Mouse (Mus musculus) CH12.LX (cell line): ENCODE data around the gene Agfg2. TPM values are rescaled to one million over a fixed set of nuclear protein-coding genes. Genes with fewer than 3 reads are reported as not detected.

Experiments used
- DNase-seq: peaks from one replicate; pipeline ENCODE4 v3.0.0-alpha.2; 2013; ENCODE audit errors: extremely low read depth
- H3K27ac ChIP-seq: 2 replicates; pipeline ENCODE4 v1.5.1; 2012; ENCODE audit warnings: low read depth, mild to moderate bottlenecking, control low read depth, moderate library complexity; ENCODE audit not compliant: insufficient read depth
- H3K27me3 ChIP-seq: replicated peaks from 2 replicates; pipeline ENCODE3; 2012; ENCODE audit warnings: inconsistent platforms
- H3K36me3 ChIP-seq, 2 experiments: replicated peaks in 1 of 2; 2 replicates each; pipeline versions ENCODE3 to v1.6.1; 2012; ENCODE audit warnings: inconsistent platforms in 1 of 2, low read length in 1 of 2, mild to moderate bottlenecking in 1 of 2, mixed read lengths in 1 of 2, moderate library complexity in 1 of 2; ENCODE audit not compliant: control insufficient read depth in 1 of 2, insufficient read depth in 1 of 2
- H3K4me1 ChIP-seq, 2 experiments: 2 replicates each; pipeline ENCODE4 v1.6.1; 2012; ENCODE audit warnings: inconsistent platforms in 1 of 2, moderate library complexity in 1 of 2; ENCODE audit not compliant: insufficient read depth in 2 of 2, control insufficient read depth in 1 of 2
- H3K4me2 ChIP-seq: 2 replicates; pipeline ENCODE4 v1.6.1; 2012; ENCODE audit warnings: low read depth, mild to moderate bottlenecking, control low read depth; ENCODE audit not compliant: poor library complexity, insufficient read depth, severe bottlenecking
- H3K4me3 ChIP-seq, 3 experiments: fragments of 150-350 bp in 1 of 3; sonication (generic) in 1 of 3; replicated peaks in 1 of 3; 2 replicates each; pipeline versions ENCODE3 to v1.5.1; 2011 to 2012; ENCODE audit warnings: low read depth in 2 of 3, low read length in 2 of 3, mild to moderate bottlenecking in 2 of 3, moderate library complexity in 2 of 3, control low read depth in 1 of 3, improper control_type of control experiment in 1 of 3, inconsistent platforms in 1 of 3, mixed read lengths in 1 of 3; ENCODE audit not compliant: poor library complexity in 1 of 3
- H3K79me2 ChIP-seq: replicated peaks from 2 replicates; pipeline ENCODE4 v1.6.1; 2012; ENCODE audit warnings: mild to moderate bottlenecking, moderate library complexity; ENCODE audit not compliant: control insufficient read depth, poor library complexity, insufficient read depth, severe bottlenecking; ENCODE audit errors: extremely low read depth
- H3K9ac ChIP-seq: 2 replicates; pipeline ENCODE4 v1.6.1; 2012; ENCODE audit warnings: low read depth, mild to moderate bottlenecking, control low read depth, moderate library complexity; ENCODE audit not compliant: insufficient read depth
- H3K9me3 ChIP-seq: replicated peaks from 2 replicates; pipeline ENCODE3; 2012; ENCODE audit warnings: low read length, inconsistent platforms, mixed read lengths
- BHLHE40 ChIP-seq: IDR thresholded peaks from 2 replicates; pipeline ENCODE4 v1.6.1; 2011; ENCODE audit warnings: mild to moderate bottlenecking, low read depth, low read length, improper control_type of control experiment
- CHD1 ChIP-seq: IDR thresholded peaks from 2 replicates; pipeline ENCODE4 v1.6.1; 2012; ENCODE audit warnings: low read depth, low read length, improper control_type of control experiment, inconsistent platforms
- CTCF ChIP-seq, 2 experiments: IDR thresholded peaks in 1 of 2; conservative IDR thresholded peaks in 1 of 2; 2 replicates each; pipeline ENCODE4 v1.5.1; 2011 to 2012; ENCODE audit warnings: low read depth in 2 of 2, low read length in 2 of 2, improper control_type of control experiment in 1 of 2, inconsistent platforms in 1 of 2, mild to moderate bottlenecking in 1 of 2, moderate library complexity in 1 of 2
- EP300 ChIP-seq: IDR thresholded peaks from 2 replicates; pipeline ENCODE4 v1.6.1; 2011; ENCODE audit warnings: low read length, improper control_type of control experiment
- ETS1 ChIP-seq: conservative IDR thresholded peaks from 2 replicates; pipeline ENCODE4 v1.6.1; 2012; ENCODE audit warnings: low read depth, mild to moderate bottlenecking, inconsistent platforms, low read length, improper control_type of control experiment, moderate library complexity
- HCFC1 ChIP-seq: IDR thresholded peaks from 2 replicates; pipeline ENCODE4 v1.6.1; 2012; ENCODE audit warnings: low read depth, mild to moderate bottlenecking, inconsistent platforms, low read length, improper control_type of control experiment
- IRF4 ChIP-seq: IDR thresholded peaks from 2 replicates; pipeline ENCODE4 v1.6.1; 2014; ENCODE audit warnings: low read depth, mild to moderate bottlenecking, inconsistent platforms, low read length, improper control_type of control experiment
- JUN ChIP-seq: IDR thresholded peaks from 2 replicates; pipeline ENCODE4 v1.6.1; 2011; ENCODE audit warnings: low read depth, mild to moderate bottlenecking, low read length, improper control_type of control experiment, moderate library complexity; ENCODE audit not compliant: insufficient read depth
- JUND ChIP-seq: conservative IDR thresholded peaks from 2 replicates; pipeline ENCODE4 v1.6.1; 2011; ENCODE audit warnings: low read depth, low read length, improper control_type of control experiment
- KAT2A ChIP-seq: IDR thresholded peaks from 2 replicates; pipeline ENCODE4 v1.6.1; 2012; ENCODE audit warnings: low read length, improper control_type of control experiment, inconsistent platforms; ENCODE audit not compliant: insufficient replicate concordance
- MAX ChIP-seq: IDR thresholded peaks from 2 replicates; pipeline ENCODE4 v1.6.1; 2011; ENCODE audit warnings: low read length, improper control_type of control experiment
- MAZ ChIP-seq: IDR thresholded peaks from 2 replicates; pipeline ENCODE4 v1.6.1; 2012; ENCODE audit warnings: low read depth, mild to moderate bottlenecking, inconsistent platforms, low read length, improper control_type of control experiment, moderate library complexity
- MEF2A ChIP-seq: IDR thresholded peaks from 2 replicates; pipeline ENCODE4 v1.6.1; 2014; ENCODE audit warnings: low read depth, mild to moderate bottlenecking, inconsistent platforms, low read length, improper control_type of control experiment, borderline replicate concordance
- PAX5 ChIP-seq: IDR thresholded peaks from 2 replicates; pipeline ENCODE4 v1.6.1; 2012; ENCODE audit warnings: low read length, inconsistent platforms, mixed read lengths
- POLR2AphosphoS2 ChIP-seq: IDR thresholded peaks from 2 replicates; pipeline ENCODE4 v1.6.1; 2011; ENCODE audit warnings: low read depth, low read length, improper control_type of control experiment
- RCOR1 ChIP-seq: conservative IDR thresholded peaks from 2 replicates; pipeline ENCODE4 v1.6.1; 2012; ENCODE audit warnings: low read depth, mild to moderate bottlenecking, inconsistent platforms, low read length, improper control_type of control experiment
- SIN3A ChIP-seq: IDR thresholded peaks from 2 replicates; pipeline ENCODE4 v1.6.1; 2012; ENCODE audit warnings: low read length, improper control_type of control experiment, inconsistent platforms
- SMC3 ChIP-seq: IDR thresholded peaks from 2 replicates; pipeline ENCODE4 v1.6.1; 2011; ENCODE audit warnings: low read depth, low read length, improper control_type of control experiment
- TBP ChIP-seq: conservative IDR thresholded peaks from 2 replicates; pipeline ENCODE4 v1.6.1; 2011; ENCODE audit warnings: low read depth, low read length, improper control_type of control experiment
- USF2 ChIP-seq: conservative IDR thresholded peaks from 2 replicates; pipeline ENCODE4 v1.6.1; 2011; ENCODE audit warnings: low read depth, low read length, improper control_type of control experiment
- ZC3H11A ChIP-seq: IDR thresholded peaks from 2 replicates; pipeline ENCODE4 v1.6.1; 2012; ENCODE audit warnings: low read depth, mild to moderate bottlenecking, inconsistent platforms, low read length, improper control_type of control experiment
- dilution Hi-C: fragments of 300-500 bp; cut with MboI; formaldehyde crosslinking; loops from 2 replicates; pipeline ENCODE4 v1.14.3; 2020; ENCODE audit warnings: low sequenced_read_pairs; ENCODE audit not compliant: extremely low pct_unique_long_range_greater_than_20kb, extremely low pct_ligation_motif_present
- in situ Hi-C: fragments of 300-500 bp; cut with MboI; formaldehyde crosslinking; loops from 3 replicates; pipeline ENCODE4 v1.14.3; 2019; ENCODE audit warnings: low sequenced_read_pairs, low pct_ligation_motif_present, low pct_unique_long_range_greater_than_20kb, mixed read lengths
- polyA plus RNA-seq: library from polyadenylated mRNA; unstranded; fragments of >175 nt; gene quantifications from 2 replicates; pipeline ENCODE4 v1.2.1, GENCODE M21; 2012; ENCODE audit warnings: low read depth; ENCODE audit not compliant: insufficient read length
- total RNA-seq, 2 experiments: library from RNA; depleted of rRNA; stranded (reverse); fragments of 300-350 nt in 1 of 2; fragments of >200 nt in 1 of 2; gene quantifications; 2 replicates each; pipeline ENCODE4 v1.2.3; 2012 to 2014

The Agfg2 gene
- total and polyA plus RNA-seq, 3 experiments, result 8.7 to 16.7 (median 13.4) TPM

- H3K9ac ChIP-seq, result no peak overlapping the region
- H3K36me3 ChIP-seq, result peaks cover 15 to 47% of the 10 kb centered on the region in 2 experiments
- H3K27ac ChIP-seq, result no peak overlapping the region
- no peaks in the 10 kb centered on the region for H3K9me3 ChIP-seq
- H3K4me2 ChIP-seq, result no peak overlapping the region
- no peak overlapping the region for H3K4me3 ChIP-seq
- in situ Hi-C loops, result no loop called here
- no peak for DNase-seq
- no peaks in the 10 kb centered on the region for H3K79me2 ChIP-seq
- TF ChIP-seq RCOR1 (no peak), EP300 (no peak), JUND (no peak), POLR2AphosphoS2 (no peak), SIN3A (no peak), CTCF (conservative IDR thresholded peaks at IDR 0.05 in 1 of 2, IDR thresholded peaks at IDR 0.05 in 1 of 2; ENCODE audit: low read depth in 2 of 2, low read length in 2 of 2) (no peak), KAT2A (no peak), MEF2A (no peak), ZC3H11A (no peak), SMC3 (no peak), IRF4 (no peak), CHD1 (no peak), JUN (no peak)
- TF ChIP-seq, all 38 proteins: peak for 0
- peaks cover 18 to 30% of the 10 kb centered on the region in 2 experiments for H3K4me1 ChIP-seq
- H3K27me3 ChIP-seq, result no peaks in the 10 kb centered on the region
- dilution Hi-C loops, result no loop called here
Measured at GRCm38 (mm10) chr5:137668971-137669370, 15.6 kb downstream of the Agfg2 start.

- H3K4me2 ChIP-seq, result no peak overlapping the region
- H3K4me3 ChIP-seq, result no peak overlapping the region
- TF ChIP-seq BHLHE40, result no peak
- TF ChIP-seq HCFC1, result no peak
- TF ChIP-seq SIN3A, result no peak
- TF ChIP-seq KAT2A, result no peak
- no peak for TF ChIP-seq USF2
- TF ChIP-seq ETS1, result no peak
- TF ChIP-seq MAZ, result no peak
- no peak for TF ChIP-seq MAX
- no peak for TF ChIP-seq TBP
- TF ChIP-seq CHD1, result no peak
- no peak for TF ChIP-seq PAX5
- no peak overlapping the region for H3K27ac ChIP-seq
- in situ Hi-C loops, result no loop called here
- H3K9me3 ChIP-seq, result no peaks in the 10 kb centered on the region
- dilution Hi-C loops, result no loop called here
- no peaks in the 10 kb centered on the region for H3K79me2 ChIP-seq
- H3K4me1 ChIP-seq, result 0 out of 4 replicates have a peak, but pooled peaks cover 0 to 3% of the 10 kb centered on the region in 2 experiments
- no peaks in the 10 kb centered on the region for H3K27me3 ChIP-seq
- H3K9ac ChIP-seq, result no peak overlapping the region
- no peak for DNase-seq
- H3K36me3 ChIP-seq, result peaks cover 31 to 82% of the 10 kb centered on the region in 2 experiments
Measured at GRCm38 (mm10) chr5:137663057-137663456, 21.5 kb downstream of the Agfg2 start.
